Mouse (Mus musculus) embryonic facial prominence, embryonic 11.5 days (tissue): ENCODE results near the gene Tmcc2. TPM values are rescaled to one million over a fixed set of nuclear protein-coding genes. Genes with fewer than 3 reads are reported as not detected.

ENCODE experiments used
- ATAC-seq: fragments of 200-750 bp; cut with Nextera tagmentation; replicated peaks from 2 replicates; pipeline ENCODE4 v1.8.0; 2017; ENCODE audit warnings: low read depth; ENCODE audit not compliant: insufficient number of reproducible peaks, low FRiP score, low TSS enrichment
- DNase-seq: peaks from one replicate; pipeline ENCODE4 v3.0.0-alpha.2; 2015; ENCODE audit warnings: low spot score
- H3K27ac ChIP-seq: fragments of 300-500 bp; sonication (generic); replicated peaks from 2 replicates; pipeline ENCODE4 v1.5.1; 2014; ENCODE audit warnings: mild to moderate bottlenecking, low read depth, low read length, control low read depth
- H3K27me3 ChIP-seq: fragments of 300-500 bp; sonication (generic); 2 replicates; pipeline ENCODE4 v1.6.1; 2014; ENCODE audit warnings: mild to moderate bottlenecking, low read length, moderate library complexity, mixed read lengths; ENCODE audit not compliant: control insufficient read depth, insufficient read depth
- H3K36me3 ChIP-seq: fragments of 300-500 bp; sonication (generic); replicated peaks from 2 replicates; pipeline ENCODE4 v1.6.1; 2014; ENCODE audit warnings: low read depth, mild to moderate bottlenecking, low read length, moderate library complexity, mixed read lengths; ENCODE audit not compliant: control insufficient read depth, insufficient read depth
- H3K4me1 ChIP-seq: fragments of 300-500 bp; sonication (generic); 2 replicates; pipeline ENCODE4 v1.6.1; 2014; ENCODE audit warnings: low read length, mixed read lengths; ENCODE audit not compliant: control insufficient read depth, insufficient read depth
- H3K4me2 ChIP-seq: fragments of 300-500 bp; sonication (generic); 2 replicates; pipeline ENCODE4 v1.6.1; 2014; ENCODE audit warnings: low read depth, mild to moderate bottlenecking, control low read depth, low read length, moderate library complexity
- H3K4me3 ChIP-seq: fragments of 300-500 bp; sonication (generic); 2 replicates; pipeline ENCODE4 v1.5.1; 2014; ENCODE audit warnings: low read depth, low read length, control low read depth
- H3K9ac ChIP-seq: fragments of 300-500 bp; sonication (generic); replicated peaks from 2 replicates; pipeline ENCODE4 v1.6.1; 2014; ENCODE audit warnings: mild to moderate bottlenecking, control low read depth, low read length
- H3K9me3 ChIP-seq: fragments of 300-500 bp; sonication (generic); replicated peaks from 2 replicates; pipeline ENCODE4 v1.6.1; 2016; ENCODE audit warnings: mild to moderate bottlenecking, low read length, inconsistent platforms, mixed read lengths; ENCODE audit not compliant: control insufficient read depth
- WGBS: fragments of 180-500 bp; shearing (Covaris S2); extraction: QIAGEN DNeasy Blood & Tissue Kit; methylation state at CpG from one replicate; pipeline ENCODE4 v1.1.7; 2014; 5-methylcytosine and 5-hydroxymethylcytosine counted together
- polyA plus RNA-seq: library from polyadenylated mRNA; unstranded; fragments of >200 nt; fragmentation: Nextera tagmentation; extraction: Ambion mirVana; gene quantifications from 2 replicates; pipeline ENCODE4 v1.2.1, GENCODE M21; 2014

Gene Tmcc2
- polyA plus RNA-seq, 1 experiment from 2014 or later = 6.8 TPM

DNA sequence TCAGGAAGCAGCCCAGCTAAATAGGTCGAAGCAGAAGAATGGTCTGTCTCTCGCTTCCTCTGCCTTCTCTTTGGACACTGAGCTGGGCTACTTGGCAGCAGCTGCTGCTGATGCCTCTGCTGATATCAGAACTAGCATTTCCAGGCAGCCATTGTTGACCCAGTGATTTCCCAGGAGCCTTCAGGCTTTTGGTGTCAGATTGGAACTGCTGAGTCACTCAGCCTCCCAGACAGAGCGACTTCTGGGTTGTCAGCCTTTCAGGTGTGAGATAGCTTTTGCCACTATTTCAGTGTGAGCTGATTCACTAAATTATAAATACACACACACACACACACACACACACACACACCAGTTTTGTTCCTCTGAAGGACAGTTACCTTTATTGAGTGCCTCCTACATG lies 19.6 kb upstream of the Tmcc2 start:
- no peak overlapping the region for H3K4me2 ChIP-seq
- ATAC-seq (no peak), DNase-seq (no peak)
- no peaks in the 10 kb centered on the region for H3K4me1 ChIP-seq
- H3K27me3 ChIP-seq = no peaks in the 10 kb centered on the region
- H3K36me3 ChIP-seq = no peaks in the 10 kb centered on the region
- no peak overlapping the region for H3K4me3 ChIP-seq
- WGBS = 84% methylated on average over 3 of the region's 3 CpGs
- no peak overlapping the region for H3K27ac ChIP-seq
- H3K9ac ChIP-seq = no peak overlapping the region
- H3K9me3 ChIP-seq = no peaks in the 10 kb centered on the region

DNA sequence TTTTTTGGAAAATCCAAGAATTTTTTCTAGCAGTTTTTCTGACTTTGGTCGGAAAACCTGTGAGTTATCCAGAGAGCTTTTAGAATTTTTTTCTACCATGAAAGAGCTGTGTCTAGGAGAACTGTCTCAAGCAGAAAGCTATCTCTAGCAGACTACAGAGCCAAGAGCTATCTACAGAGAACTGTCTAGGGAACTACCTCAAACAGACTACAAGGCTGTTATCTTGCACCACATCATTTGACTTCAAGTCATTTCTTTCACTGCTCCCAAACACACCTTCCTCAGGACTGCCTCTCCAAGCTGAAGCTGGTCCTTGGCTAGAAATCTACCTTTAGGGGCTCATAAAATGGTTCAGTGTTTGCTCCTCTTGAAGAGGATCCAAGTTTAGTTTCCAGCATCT lies 10.8 kb upstream of the Tmcc2 start:
- WGBS = 91% methylated on average over 1 of the region's 1 CpGs
- ATAC-seq (no peak), DNase-seq (no peak)
- no peaks in the 10 kb centered on the region for H3K9me3 ChIP-seq
- H3K9ac ChIP-seq = no peak overlapping the region
- no peaks in the 10 kb centered on the region for H3K4me1 ChIP-seq
- H3K4me2 ChIP-seq = no peak overlapping the region
- no peaks in the 10 kb centered on the region for H3K36me3 ChIP-seq
- H3K27ac ChIP-seq = no peak overlapping the region
- H3K27me3 ChIP-seq = no peaks in the 10 kb centered on the region
- no peak overlapping the region for H3K4me3 ChIP-seq

- H3K4me2 ChIP-seq = no peak overlapping the region
- 71% methylated on average over 1 of the region's 1 CpGs for WGBS
- H3K27ac ChIP-seq = no peak overlapping the region
- no peak overlapping the region for H3K9ac ChIP-seq
- no peaks in the 10 kb centered on the region for H3K27me3 ChIP-seq
- ATAC-seq = no peak
- H3K9me3 ChIP-seq = no peaks in the 10 kb centered on the region
- no peaks in the 10 kb centered on the region for H3K36me3 ChIP-seq
- H3K4me3 ChIP-seq = no peak overlapping the region
- no peaks in the 10 kb centered on the region for H3K4me1 ChIP-seq
- DNase-seq = no peak
Observed at GRCm38 (mm10) chr1:132400538-132400937, 9.5 kb upstream of the Tmcc2 start.

- WGBS = 69% methylated on average over 2 of the region's 2 CpGs
- no peak overlapping the region for H3K27ac ChIP-seq
- H3K27me3 ChIP-seq = no peaks in the 10 kb centered on the region
- no peaks in the 10 kb centered on the region for H3K36me3 ChIP-seq
- no peak overlapping the region for H3K4me2 ChIP-seq
- H3K4me1 ChIP-seq = no peaks in the 10 kb centered on the region
- ATAC-seq (no peak), DNase-seq (no peak)
- H3K9ac ChIP-seq = no peak overlapping the region
- H3K4me3 ChIP-seq = no peak overlapping the region
- no peaks in the 10 kb centered on the region for H3K9me3 ChIP-seq
Observed at GRCm38 (mm10) chr1:132396705-132397104, 5.6 kb upstream of the Tmcc2 start.

DNA sequence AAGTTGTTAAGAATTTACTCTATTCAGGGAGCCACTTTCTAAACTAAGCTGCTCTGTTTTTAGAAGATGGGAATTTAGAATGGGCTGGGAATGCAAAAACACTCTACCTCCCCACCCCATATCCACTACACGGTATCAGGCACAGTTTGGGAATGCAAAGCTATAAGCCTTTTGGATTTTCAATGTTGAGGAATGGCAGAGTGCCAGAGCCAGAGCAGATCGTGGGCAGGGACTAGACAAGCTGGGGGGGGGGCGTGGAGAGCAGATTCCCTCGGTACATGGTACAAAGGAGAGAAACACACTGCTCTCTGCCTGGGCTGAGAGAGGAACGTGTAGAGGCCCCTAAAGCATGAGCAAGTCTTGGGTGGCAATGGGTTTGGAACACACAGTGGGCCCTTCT lies 1.8 kb upstream of the Tmcc2 start:
- H3K27ac ChIP-seq = no peak overlapping the region
- no peaks in the 10 kb centered on the region for H3K4me1 ChIP-seq
- H3K4me3 ChIP-seq = no peak overlapping the region
- DNase-seq (no peak), ATAC-seq (no peak)
- H3K9ac ChIP-seq = no peak overlapping the region
- no peak overlapping the region for H3K4me2 ChIP-seq
- 82% methylated on average over 5 of the region's 5 CpGs for WGBS
- H3K27me3 ChIP-seq = no peaks in the 10 kb centered on the region
- no peaks in the 10 kb centered on the region for H3K9me3 ChIP-seq
- no peaks in the 10 kb centered on the region for H3K36me3 ChIP-seq

- Histone ChIP-seq H3K4me3 (peak overlapping the region; percentile 71), H3K4me2 (peak overlapping the region; percentile 81), H3K27ac (0 out of 2 replicates have a peak overlapping the region, but pooled peaks have one; percentile 16), H3K9me3 (no peaks in the 10 kb centered on the region), H3K36me3 (no peaks in the 10 kb centered on the region), H3K27me3 (no peaks in the 10 kb centered on the region), H3K4me1 (no peaks in the 10 kb centered on the region), H3K9ac (peak overlapping the region; percentile 92)
- peak; percentile 86 for DNase-seq
- peak; percentile 94 for ATAC-seq
- under 1% methylated on average over 35 of the region's 54 CpGs for WGBS
Observed at GRCm38 (mm10) chr1:132391580-132392022, 520 bp upstream of the Tmcc2 start.

- no peaks in the 10 kb centered on the region for H3K27me3 ChIP-seq
- ATAC-seq = peak; percentile 57
- peak; percentile 81 for DNase-seq
- H3K9ac ChIP-seq = peak overlapping the region; percentile 37
- H3K27ac ChIP-seq = no peak overlapping the region
- 10% methylated on average over 15 of the region's 15 CpGs for WGBS
- H3K4me3 ChIP-seq = peak overlapping the region; percentile 71
- H3K36me3 ChIP-seq = no peaks in the 10 kb centered on the region
- H3K4me1 ChIP-seq = no peaks in the 10 kb centered on the region
- peak overlapping the region; percentile 81 for H3K4me2 ChIP-seq
- no peaks in the 10 kb centered on the region for H3K9me3 ChIP-seq
Observed at GRCm38 (mm10) chr1:132389886-132390585, 1.0 kb downstream of the Tmcc2 start.

DNA sequence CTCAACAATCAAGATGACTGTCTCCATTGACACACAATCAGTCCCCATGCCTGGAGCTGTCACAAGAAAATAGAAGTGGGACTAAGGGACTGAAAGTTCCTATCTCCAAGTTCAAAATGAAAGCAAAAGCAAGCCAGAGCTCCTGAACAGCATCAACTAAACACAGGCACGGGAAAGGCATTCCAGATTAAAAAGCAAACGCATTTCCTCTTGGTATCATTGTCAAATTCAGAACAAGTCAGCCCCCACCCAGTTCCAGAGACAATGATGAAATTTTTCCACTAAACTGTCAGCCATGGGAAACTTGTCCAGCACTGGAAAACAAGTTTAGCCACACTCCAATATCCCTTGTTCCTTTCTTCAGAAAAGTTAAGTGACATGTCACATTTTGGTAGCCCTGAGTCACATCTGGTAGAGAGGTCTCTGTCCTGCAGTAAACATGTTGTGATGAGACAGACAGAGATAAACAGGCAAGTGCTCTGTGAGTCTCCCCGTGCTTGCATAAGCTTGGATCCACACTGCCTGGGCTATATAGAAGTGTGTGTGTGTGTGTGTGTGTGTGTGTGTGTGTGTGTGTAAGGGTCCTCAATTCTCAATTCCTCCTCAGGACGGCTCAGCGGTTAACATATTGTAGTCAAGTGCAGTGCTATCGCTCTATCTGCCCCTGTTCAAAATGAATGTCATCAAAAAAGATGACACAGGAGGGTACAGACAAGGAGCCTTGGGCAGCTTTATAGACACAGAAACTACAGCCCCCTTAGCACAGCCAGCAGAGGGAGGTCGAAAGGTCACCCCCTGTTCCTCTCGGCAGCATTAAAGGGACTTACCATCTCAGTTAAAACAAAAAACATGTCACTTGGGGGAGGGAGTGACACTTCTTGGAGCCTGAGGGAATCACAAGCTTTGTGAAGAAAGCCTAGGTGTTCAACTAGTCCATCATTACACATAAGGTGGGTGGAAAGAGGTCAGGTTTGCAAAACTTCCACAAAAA lies 2.0 kb downstream of the Tmcc2 start:
- H3K4me2 ChIP-seq = peak overlapping the region; percentile 81
- no peak overlapping the region for H3K27ac ChIP-seq
- WGBS = 53% methylated on average over 8 of the region's 8 CpGs
- H3K9me3 ChIP-seq = no peaks in the 10 kb centered on the region
- no peaks in the 10 kb centered on the region for H3K27me3 ChIP-seq
- peak overlapping the region; percentile 71 for H3K4me3 ChIP-seq
- no peak overlapping the region; the same call in 1 of the 2 replicates for H3K9ac ChIP-seq
- no peaks in the 10 kb centered on the region for H3K4me1 ChIP-seq
- DNase-seq (no peak), ATAC-seq (no peak)
- no peaks in the 10 kb centered on the region for H3K36me3 ChIP-seq
